Mouse (Mus musculus) G1E (cell line): ENCODE data around the gene Ube2q1.

ENCODE experiments used
- CTCF ChIP-seq: IDR thresholded peaks from 2 replicates; pipeline ENCODE4 v1.5.1; 2012; ENCODE audit warnings: low read depth, low read length, inconsistent platforms, mixed read lengths
- GATA1 ChIP-seq: IDR thresholded peaks from 2 replicates; pipeline ENCODE4 v1.6.1; 2012; ENCODE audit warnings: borderline replicate concordance, low read length, inconsistent platforms, mixed read lengths
- GATA2 ChIP-seq: IDR thresholded peaks from 2 replicates; pipeline ENCODE4 v1.6.1; 2012; ENCODE audit warnings: low read depth, low read length, inconsistent platforms, borderline replicate concordance
- POLR2AphosphoS5 ChIP-seq: IDR thresholded peaks from 2 replicates; pipeline ENCODE4 v1.6.1; 2012; ENCODE audit warnings: low read depth, low read length, inconsistent platforms; ENCODE audit not compliant: insufficient replicate concordance
- TAL1 ChIP-seq: conservative IDR thresholded peaks from 2 replicates; pipeline ENCODE4 v1.6.1; 2012; ENCODE audit warnings: low read depth, low read length, inconsistent platforms, mixed read lengths

GRCm38 (mm10) chr3:89795746-89796145, 22.3 kb downstream of the Ube2q1 start:
- TF ChIP-seq CTCF = no peak; the same call in 1 of the 2 replicates
- no peak for TF ChIP-seq GATA1
- no peak for TF ChIP-seq TAL1
- no peak for TF ChIP-seq GATA2
- TF ChIP-seq POLR2AphosphoS5 = no peak
